Mouse (Mus musculus) stomach, postnatal 0 days (tissue): ENCODE measurements around the gene Gm29554. TPM values are rescaled to one million over a fixed set of nuclear protein-coding genes. Genes with fewer than 3 reads are reported as not detected.
"Not testable (repeated sequence)": the region's sequence is repeated elsewhere in the genome, so short reads cannot be mapped to it uniquely, and the experiment has no call there.

ENCODE experiments used
- ATAC-seq: fragments of 200-750 bp; cut with Nextera tagmentation; 2 replicates; pipeline ENCODE4 v1.8.0; 2017; ENCODE audit not compliant: low FRiP score, low TSS enrichment
- DNase-seq: peaks from one replicate; pipeline ENCODE4 v3.0.0-alpha.2; 2016; ENCODE audit warnings: low spot score
- H3K27ac ChIP-seq: fragments of 300-500 bp; sonication (generic); replicated peaks from 2 replicates; pipeline ENCODE4 v1.5.1; 2014; ENCODE audit warnings: mild to moderate bottlenecking, control low read depth
- H3K27me3 ChIP-seq: fragments of 300-500 bp; sonication (generic); 2 replicates; pipeline ENCODE4 v1.6.1; 2014; ENCODE audit warnings: low read length; ENCODE audit not compliant: control insufficient read depth, insufficient read depth
- H3K36me3 ChIP-seq: fragments of 300-500 bp; sonication (generic); 2 replicates; pipeline ENCODE4 v1.6.1; 2014; ENCODE audit warnings: low read length, mixed read lengths; ENCODE audit not compliant: control insufficient read depth, insufficient read depth
- H3K4me1 ChIP-seq: fragments of 300-500 bp; sonication (generic); replicated peaks from 2 replicates; pipeline ENCODE4 v1.6.1; 2014; ENCODE audit warnings: antibody characterized with exemption; ENCODE audit not compliant: control insufficient read depth, insufficient read depth
- H3K4me2 ChIP-seq: fragments of 300-500 bp; sonication (generic); replicated peaks from 2 replicates; pipeline ENCODE4 v1.6.1; 2014; ENCODE audit warnings: low read depth, mild to moderate bottlenecking, control low read depth, moderate library complexity
- H3K4me3 ChIP-seq: fragments of 300-500 bp; sonication (generic); 2 replicates; pipeline ENCODE4 v1.5.1; 2014; ENCODE audit warnings: low read depth, low read length, control low read depth
- H3K9ac ChIP-seq: fragments of 300-500 bp; sonication (generic); 2 replicates; pipeline ENCODE4 v1.6.1; 2014; ENCODE audit warnings: mild to moderate bottlenecking, low read length, control low read depth, mixed read lengths
- H3K9me3 ChIP-seq: fragments of 300-500 bp; sonication (generic); 2 replicates; pipeline ENCODE4 v1.6.1; 2016; ENCODE audit warnings: low read length; ENCODE audit not compliant: control insufficient read depth
- WGBS: fragments of 180-500 bp; shearing (Covaris S2); extraction: QIAGEN DNeasy Blood & Tissue Kit; methylation state at CpG from one replicate; pipeline ENCODE4 v1.1.7; 2014; 5-methylcytosine and 5-hydroxymethylcytosine counted together
- polyA plus RNA-seq: library from polyadenylated mRNA; unstranded; fragments of >200 nt; fragmentation: Nextera tagmentation; extraction: Ambion mirVana; gene quantifications from 2 replicates; pipeline ENCODE4 v1.2.1, GENCODE M21; 2015

The Gm29554 gene
- not detected in 2 replicates for polyA plus RNA-seq

GRCm38 (mm10) chrY:12273632-12274031, at the start of gene Gm29554:
Gene Gm29554, plus strand, starts transcription at chrY:12273932.
- H3K4me2 ChIP-seq, H3K27me3 ChIP-seq, ATAC-seq, H3K27ac ChIP-seq, H3K9me3 ChIP-seq, DNase-seq, H3K36me3 ChIP-seq, H3K4me3 ChIP-seq, H3K4me1 ChIP-seq, H3K9ac ChIP-seq: not testable (repeated sequence)
- no CpG with 5 or more reads among the region's 6 CpGs for WGBS

Other genes with a start within 250 kb of the Gm29554 start
- gene Gm20812, start 108.0 kb downstream of the Gm29554 start, polyA plus RNA-seq: not detected in 2 replicates